Mouse (Mus musculus): Measurements from ENCODE around the gene Zfp704.

Zfp704 gene

DNA sequence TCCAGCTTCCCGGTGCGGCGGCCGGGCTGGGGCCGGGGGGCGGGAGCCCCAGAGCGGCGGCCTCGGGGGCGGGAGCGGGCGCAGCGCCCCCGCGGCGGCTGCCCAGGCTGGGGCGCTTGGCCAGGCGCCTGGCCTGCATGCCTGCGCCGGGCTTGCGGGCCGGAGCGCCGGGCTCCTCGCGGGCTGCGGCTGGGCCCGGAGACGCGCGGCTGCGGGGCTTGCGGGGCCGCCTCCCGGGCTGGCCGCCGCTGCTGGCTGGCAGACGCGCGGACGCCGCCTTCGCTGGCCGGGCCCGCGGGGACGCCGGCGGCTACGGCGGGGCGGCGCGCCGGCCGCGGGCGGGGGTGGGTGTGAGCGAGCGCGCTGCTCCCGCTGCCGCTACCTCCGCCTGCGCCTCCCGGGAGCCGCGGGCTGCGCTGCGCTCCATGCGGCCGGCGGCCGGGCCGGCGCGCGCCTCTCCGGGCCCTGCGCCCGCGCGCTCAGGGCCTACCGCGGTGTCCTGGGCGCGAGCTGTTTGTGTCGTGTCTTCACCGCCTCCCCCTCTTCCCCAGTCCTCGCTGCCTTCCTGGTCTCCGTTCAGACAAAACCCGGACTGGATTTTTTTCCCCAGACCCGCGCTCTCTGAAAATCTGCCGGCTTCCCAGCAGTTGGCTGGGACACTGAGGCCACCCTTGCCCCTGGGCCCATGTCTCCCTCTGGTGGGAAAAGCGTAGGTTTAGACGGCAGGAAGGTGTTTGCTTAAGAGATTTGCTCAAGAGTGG lies at the start of gene Zfp704:
Zfp704 (minus strand) TSS at position 505 of the 761 bp plus-strand sequence.
- peak; percentile 79 for DNase-seq

GRCm38 (mm10) chr3:9633036-9634005 lies 23.4 kb upstream of the Zfp704 start:
- no peak for DNase-seq

DNA sequence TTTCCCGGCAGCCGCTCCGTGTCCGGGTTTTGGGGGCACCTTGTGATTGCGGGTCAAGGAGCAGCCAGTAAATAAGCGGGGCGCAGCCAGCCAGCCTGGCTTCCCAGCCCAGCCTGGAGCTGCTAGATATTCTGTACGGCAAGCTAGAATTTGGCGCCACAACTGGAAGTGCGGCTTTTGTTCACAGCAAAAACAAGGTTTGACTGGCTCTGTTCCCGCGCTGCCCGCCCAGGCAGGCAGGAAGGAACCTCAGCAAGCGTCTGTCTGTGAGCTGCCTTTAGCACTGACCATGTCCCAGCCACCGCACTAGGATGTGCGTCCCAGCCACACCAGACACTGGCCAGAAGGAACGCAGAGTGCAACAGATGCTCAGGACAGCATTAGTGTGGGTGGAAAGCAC lies 20.1 kb upstream of the Zfp704 start:
- DNase-seq: no peak

GRCm38 (mm10) chr3:9628041-9628440 lies 18.2 kb upstream of the Zfp704 start:
- no peak for DNase-seq

DNA sequence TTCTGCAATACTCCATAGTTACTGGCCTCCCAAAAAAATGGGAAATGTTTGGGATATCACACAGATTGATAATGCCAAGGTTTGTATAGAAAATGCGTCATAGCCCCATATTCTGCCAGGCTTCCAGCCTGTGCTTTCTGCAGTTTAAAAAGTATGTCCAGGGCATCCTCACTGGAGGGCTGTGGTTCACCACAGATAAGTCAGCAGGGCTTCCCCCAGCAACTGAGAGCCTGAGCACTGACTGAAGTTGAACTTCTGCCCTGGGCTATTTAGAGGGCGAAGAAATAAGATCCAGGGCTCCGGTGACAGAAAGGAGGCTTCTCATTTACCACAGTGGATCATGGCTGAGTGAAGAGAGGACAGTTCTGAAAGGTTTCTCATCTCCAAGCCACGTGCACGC lies 16.3 kb upstream of the Zfp704 start:
- no peak for DNase-seq

DNA sequence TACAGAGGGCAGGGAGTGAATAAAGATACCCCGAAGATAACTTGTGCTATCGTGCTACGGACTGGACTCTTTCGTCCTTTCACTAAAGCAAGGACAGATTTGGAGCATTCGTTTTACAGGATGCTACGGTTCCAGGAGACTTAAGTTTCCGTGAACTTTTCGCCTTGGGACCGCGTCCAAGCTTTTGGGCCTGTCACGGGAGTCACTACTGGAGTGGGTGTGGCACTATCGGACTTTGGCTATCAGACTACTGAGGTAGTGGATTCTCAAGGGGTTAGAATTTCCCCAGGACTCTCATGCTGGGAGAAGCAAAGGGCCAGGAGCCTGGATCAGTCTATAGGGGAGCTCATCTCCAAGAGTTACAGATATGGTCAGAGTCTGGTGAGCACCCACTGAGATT lies 10.7 kb upstream of the Zfp704 start:
- no peak for DNase-seq

DNA sequence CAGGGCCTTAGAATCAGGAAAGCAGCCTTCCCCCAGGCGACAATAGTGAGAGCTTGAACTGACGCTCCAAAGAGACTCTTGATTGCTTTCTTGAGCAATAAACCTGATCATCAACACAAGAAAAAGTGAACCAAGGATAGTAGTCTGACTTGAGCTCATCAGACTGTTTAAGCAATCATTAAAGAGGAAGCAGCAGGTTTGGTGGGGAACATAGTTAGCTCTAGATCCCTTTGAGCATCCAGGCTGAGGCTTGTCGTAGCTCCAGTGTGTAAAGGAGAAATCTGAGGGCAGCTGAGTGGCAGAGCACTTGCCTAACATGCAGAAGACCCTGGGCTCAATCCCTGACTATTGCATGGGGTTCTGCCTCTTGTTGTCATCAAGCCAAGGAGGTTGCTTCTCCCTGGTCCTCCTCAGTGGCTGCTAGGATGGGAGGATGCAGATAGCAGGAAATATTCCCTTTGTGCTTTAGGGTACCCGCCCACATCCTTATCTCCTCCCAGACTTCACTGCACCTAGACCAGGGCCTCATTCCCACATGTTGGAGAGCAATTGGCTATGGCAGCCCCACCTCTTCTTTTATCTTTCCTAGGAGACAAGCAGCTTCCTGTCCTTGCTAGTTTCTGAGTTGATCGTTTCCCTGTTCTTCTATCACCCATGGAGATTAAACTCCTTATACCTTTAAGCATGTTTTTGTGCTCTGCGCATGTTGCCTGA lies 9.8 kb upstream of the Zfp704 start:
- DNase-seq: no peak

DNA sequence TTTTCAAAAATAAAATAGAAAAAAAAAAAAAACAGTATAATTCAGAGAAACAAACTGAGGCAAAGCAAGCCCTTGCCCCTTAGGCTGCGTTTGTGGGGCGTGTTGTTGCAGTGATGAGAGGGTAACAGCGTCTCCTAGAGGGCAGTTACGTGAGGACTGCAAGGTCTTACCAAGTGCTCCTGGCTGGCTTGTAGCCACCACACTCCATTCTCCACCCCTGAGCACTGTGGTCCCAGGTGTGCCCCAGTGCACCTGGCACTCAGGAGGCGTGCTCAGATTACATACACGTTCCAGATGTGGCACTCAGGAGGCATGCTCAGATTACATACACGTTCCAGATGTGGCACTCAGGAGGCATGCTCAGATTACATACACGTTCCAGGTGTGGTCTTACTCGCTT lies 7.2 kb upstream of the Zfp704 start:
- no peak for DNase-seq

GRCm38 (mm10) chr3:9614676-9615075 lies 4.8 kb upstream of the Zfp704 start:
- DNase-seq: no peak

- peak; percentile 39 for DNase-seq
Observed at GRCm38 (mm10) chr3:9614011-9614410, 4.1 kb upstream of the Zfp704 start.

DNA sequence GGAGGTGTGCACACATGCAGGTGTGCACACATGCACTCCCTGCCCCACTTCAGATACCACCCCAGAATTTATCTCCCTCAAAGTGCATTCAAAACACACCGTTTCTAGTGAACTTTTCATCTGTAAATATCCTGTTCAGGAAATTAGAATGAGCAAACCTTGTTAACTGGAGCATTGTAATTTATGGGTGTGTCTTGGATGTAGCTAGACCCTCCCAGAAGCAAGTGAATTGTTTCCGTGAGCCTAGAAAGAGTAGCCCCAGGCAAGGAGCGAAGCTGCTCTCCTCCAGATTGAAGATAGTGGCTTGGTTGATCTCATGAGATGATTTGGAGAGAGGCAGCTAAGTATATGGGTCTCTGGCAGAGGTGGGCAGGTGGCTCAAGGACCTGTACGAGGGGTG lies 1.3 kb upstream of the Zfp704 start:
- no peak for DNase-seq

- DNase-seq: no peak
Observed at GRCm38 (mm10) chr3:9610426-9610825, 541 bp upstream of the Zfp704 start.

DNA sequence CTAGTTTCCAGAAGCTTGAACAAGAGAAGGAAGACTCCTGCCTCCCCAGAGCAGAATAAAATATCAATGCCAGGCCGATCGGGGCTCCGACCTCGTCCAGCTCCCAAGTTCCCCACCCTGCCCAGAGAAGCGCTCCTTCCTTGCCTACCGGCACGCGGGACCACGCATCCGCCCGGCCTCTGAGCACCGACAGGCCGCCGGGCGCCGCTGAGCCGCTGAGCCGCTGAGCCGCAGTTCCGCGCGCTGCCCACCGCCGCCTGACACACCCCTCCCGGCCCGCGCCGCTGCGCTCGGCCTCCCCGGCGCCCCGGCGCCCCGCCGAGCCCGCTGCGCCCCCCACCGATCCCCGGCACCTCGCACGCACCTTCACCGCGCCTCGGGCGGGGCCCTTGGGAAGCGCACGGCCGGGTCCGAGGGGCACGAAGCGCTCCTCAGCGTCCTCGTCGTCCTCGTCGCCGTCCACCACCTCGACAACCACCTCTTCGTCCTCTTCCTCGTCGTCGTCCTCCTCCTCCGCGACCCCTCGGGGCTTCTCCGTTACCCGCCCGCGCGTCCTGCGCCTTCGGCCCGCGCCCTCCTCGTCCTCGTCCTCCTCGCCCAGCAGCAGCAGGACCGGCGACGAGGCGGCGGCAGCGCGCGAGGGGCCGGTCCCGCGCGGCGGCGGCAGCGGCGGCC lies 842 bp downstream of the Zfp704 start:
- DNase-seq: peak; percentile 59

GRCm38 (mm10) chr3:9608441-9608905 lies 1.4 kb downstream of the Zfp704 start:
- peak; percentile 57 for DNase-seq

DNA sequence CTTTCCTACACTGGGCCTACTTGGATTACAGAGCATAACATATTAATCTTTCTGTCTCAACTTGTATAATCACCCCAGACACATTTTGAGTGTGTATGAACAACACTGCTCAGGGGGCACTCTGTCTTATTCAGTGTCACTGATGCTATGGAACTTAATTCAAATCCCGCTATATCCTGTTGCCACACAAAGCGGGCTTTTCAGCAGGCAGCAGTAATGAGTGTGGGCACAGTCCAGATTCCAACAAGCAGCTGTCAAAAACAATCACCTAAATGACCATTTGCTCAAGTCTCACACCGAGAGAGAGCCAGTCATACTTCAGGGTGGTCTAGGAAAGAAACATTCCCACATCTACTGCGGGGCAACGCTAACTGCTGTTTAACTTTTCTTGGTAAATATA lies 2.2 kb downstream of the Zfp704 start:
- DNase-seq: no peak

GRCm38 (mm10) chr3:9605784-9606706 lies 3.8 kb downstream of the Zfp704 start:
- DNase-seq: no peak

DNA sequence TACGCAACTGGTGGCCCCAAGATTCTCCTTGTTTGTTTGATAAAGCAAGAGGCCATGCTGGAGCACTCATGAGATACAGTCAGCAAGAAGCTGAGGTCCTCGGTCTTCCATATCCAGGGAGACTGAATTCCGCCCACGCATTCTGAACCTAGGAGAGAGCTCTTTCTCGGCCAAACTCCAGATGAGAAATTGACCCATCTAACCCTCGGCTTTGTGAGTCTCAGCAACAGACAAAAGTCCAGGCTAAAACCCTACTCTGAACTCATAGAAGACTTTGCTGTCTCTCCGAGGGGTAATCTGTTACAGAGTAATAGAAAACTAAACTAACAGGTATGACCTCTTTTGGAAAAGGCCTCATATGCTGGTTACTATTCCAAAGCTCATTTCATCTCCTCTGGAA lies 4.9 kb downstream of the Zfp704 start:
- no peak for DNase-seq

- no peak for DNase-seq
Observed at GRCm38 (mm10) chr3:9603866-9604265, 6.0 kb downstream of the Zfp704 start.

DNA sequence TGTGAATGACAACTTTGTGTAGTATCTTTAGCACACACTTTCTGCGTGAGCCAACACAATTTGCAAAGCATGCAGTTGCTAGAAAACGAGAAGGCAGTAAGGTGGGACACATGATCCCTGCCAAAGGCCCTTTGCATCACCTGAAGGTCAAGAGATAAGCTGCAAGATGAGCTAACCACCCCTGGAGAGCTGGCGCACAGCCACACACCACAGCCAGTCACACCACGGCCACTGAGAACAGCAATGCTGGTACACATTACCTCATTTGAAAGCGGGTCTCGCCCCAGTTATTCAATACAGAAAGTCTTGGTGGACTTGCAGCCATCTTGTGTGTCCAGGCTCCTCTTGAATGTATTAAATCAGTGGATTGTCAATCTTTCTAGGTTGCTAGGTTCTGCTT lies 9.3 kb downstream of the Zfp704 start:
- DNase-seq: no peak

GRCm38 (mm10) chr3:9599738-9600410 lies 10.0 kb downstream of the Zfp704 start:
- DNase-seq: no peak

DNA sequence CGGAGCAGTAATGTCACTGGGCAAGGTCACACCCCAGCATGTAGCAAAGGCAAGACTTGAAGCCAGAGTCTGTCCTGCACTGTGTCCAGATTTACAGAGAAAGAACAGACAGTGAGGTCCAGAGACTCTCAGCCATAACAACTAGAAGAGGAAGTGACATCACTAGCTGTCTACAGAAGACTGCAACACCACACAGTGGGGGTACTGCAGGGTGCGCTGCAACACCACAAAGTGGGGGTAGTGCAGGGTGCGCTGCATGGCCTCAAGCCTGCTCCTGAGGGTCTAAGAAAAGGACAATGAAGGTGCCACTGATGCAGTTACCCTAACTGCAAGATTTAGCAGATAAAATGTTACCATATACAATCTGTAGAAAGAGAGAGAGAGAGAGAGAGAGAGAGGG lies 11.8 kb downstream of the Zfp704 start:
- DNase-seq: no peak

Measured in liver (tissue).